ENCODE assay signal across 18 mouse cellular contexts in genomic region chr19:17160231-17160630, GRCm38 (mm10).
DNase-seq lines count a peak whose midpoint lies in the region; ATAC-seq and TF ChIP-seq lines count a peak whose summit lies in the region.
"Had no signal": no experiment of that assay in that cellular context is flagged by ENCODE, and none has a peak within 500 bp of the region (broad histone marks: within the 10 kb centered on the region; RNA-seq: fewer than 3 reads in every experiment).

No protein-coding gene starts in this region.

- H3K9me3 ChIP-seq in midbrain, postnatal 0 days (ENCODE audit: low read length), result no peaks in the 10 kb centered on the region
- H3K9me3 ChIP-seq in stomach, postnatal 0 days (ENCODE audit: control insufficient read depth, low read length), result no peaks in the 10 kb centered on the region
- H3K9me3 ChIP-seq: forebrain, embryonic 10.5 days; heart, embryonic 13.5 days; liver, embryonic 13.5 days; lung, embryonic 15.5 days; neural tube, embryonic 15.5 days had no signal

- intact Hi-C loops in left cerebral cortex, postnatal 4 days (cut with DNase I), result no loop called here

- H3K27ac ChIP-seq in midbrain, postnatal 0 days (ENCODE audit: low read depth, low read length), result no peak overlapping the region
- H3K27ac ChIP-seq in stomach, postnatal 0 days (replicated peaks), result no peak overlapping the region
- H3K27ac ChIP-seq: forebrain, embryonic 10.5 days; heart, embryonic 13.5 days; liver, embryonic 13.5 days; lung, embryonic 15.5 days; neural tube, embryonic 15.5 days had no signal

- peak; percentile 52 for DNase-seq in left cerebral cortex, postnatal 4 days
- DNase-seq in left cerebral cortex, adult 9 months (ENCODE audit: low spot score in 2 of 2), result no peak
- DNase-seq in brain, adult 2 months (ENCODE audit: low read depth, low spot score), result peak; percentile 89
- DNase-seq in cerebellum, adult 8-10 months, result peak; percentile 64
- peak; percentile 65 for DNase-seq in midbrain, postnatal 0 days (ENCODE audit: low spot score)
- DNase-seq in heart, adult 18-20 months, result no peak
- no peak for DNase-seq in stomach, postnatal 0 days (ENCODE audit: low spot score)
- no peak for DNase-seq in spleen, adult 18-20 months
- DNase-seq: B cell, adult 2 months; kidney, adult 9 months; liver, embryonic 13.5 days; lung, postnatal 4 days; thymus, postnatal 25 days had no signal

- 60% methylated on average over 2 of the region's 2 CpGs for WGBS in midbrain, postnatal 0 days
- 52% methylated on average over 2 of the region's 2 CpGs for WGBS in stomach, postnatal 0 days

- no peaks in the 10 kb centered on the region for H3K36me3 ChIP-seq in midbrain, postnatal 0 days (ENCODE audit: insufficient read depth, low read length)
- no peaks in the 10 kb centered on the region for H3K36me3 ChIP-seq in stomach, postnatal 0 days (ENCODE audit: control insufficient read depth, insufficient read depth, low read length)
- H3K36me3 ChIP-seq: forebrain, embryonic 10.5 days; heart, embryonic 13.5 days; liver, embryonic 13.5 days; lung, embryonic 15.5 days; neural tube, embryonic 15.5 days had no signal

- TF ChIP-seq EP300 in stomach, postnatal 0 days (optimal IDR thresholded peaks at IDR 0.05), result no peak

- H3K27me3 ChIP-seq in midbrain, postnatal 0 days (ENCODE audit: insufficient read depth, low read length), result no peaks in the 10 kb centered on the region
- H3K27me3 ChIP-seq in stomach, postnatal 0 days (ENCODE audit: control insufficient read depth, insufficient read depth, low read length), result no peaks in the 10 kb centered on the region
- H3K27me3 ChIP-seq: heart, embryonic 13.5 days; liver, embryonic 13.5 days; lung, embryonic 15.5 days; neural tube, embryonic 15.5 days had no signal

- no peak overlapping the region for H3K4me2 ChIP-seq in midbrain, postnatal 0 days (ENCODE audit: low read depth, low read length, poor library complexity, severe bottlenecking)
- H3K4me2 ChIP-seq in stomach, postnatal 0 days (replicated peaks; ENCODE audit: low read depth), result no peak overlapping the region
- H3K4me2 ChIP-seq: heart, embryonic 13.5 days; liver, embryonic 13.5 days; lung, embryonic 15.5 days; neural tube, embryonic 15.5 days had no signal

- no peak for TF ChIP-seq CTCF in midbrain, postnatal 0 days (IDR thresholded peaks at IDR 0.05)
- no peak for TF ChIP-seq CTCF in stomach, postnatal 0 days (IDR thresholded peaks at IDR 0.05; ENCODE audit: low read depth)

- H3K4me3 ChIP-seq in midbrain, postnatal 0 days (ENCODE audit: low read depth, low read length), result no peak overlapping the region
- no peak overlapping the region for H3K4me3 ChIP-seq in stomach, postnatal 0 days (ENCODE audit: low read depth, low read length)
- H3K4me3 ChIP-seq: forebrain, embryonic 10.5 days; heart, embryonic 13.5 days; liver, embryonic 13.5 days; lung, embryonic 15.5 days; neural tube, embryonic 15.5 days had no signal

- no peaks in the 10 kb centered on the region for H3K4me1 ChIP-seq in midbrain, postnatal 0 days (ENCODE audit: insufficient read depth, low read length)
- H3K4me1 ChIP-seq in stomach, postnatal 0 days (replicated peaks; ENCODE audit: control insufficient read depth, insufficient read depth), result no peaks in the 10 kb centered on the region
- H3K4me1 ChIP-seq: neural tube, embryonic 15.5 days had no signal

- H3K9ac ChIP-seq in midbrain, postnatal 0 days (replicated peaks; ENCODE audit: low read length, poor library complexity, severe bottlenecking), result no peak overlapping the region
- H3K9ac ChIP-seq in stomach, postnatal 0 days (ENCODE audit: low read length), result no peak overlapping the region
- H3K9ac ChIP-seq: heart, embryonic 13.5 days; liver, embryonic 13.5 days; lung, embryonic 15.5 days; neural tube, embryonic 15.5 days had no signal

- ATAC-seq in midbrain, postnatal 0 days (ENCODE audit: low FRiP score), result no peak
- no peak for ATAC-seq in stomach, postnatal 0 days (ENCODE audit: low FRiP score, low TSS enrichment)
- ATAC-seq: inflammation-experienced regulatory T-cells, adult 6 months had no signal

Comparison
In these comparisons a context has a peak if more than half of its experiments do, and no peak if none do; other contexts are left out.
1. DNase-seq: peak in left cerebral cortex, postnatal 4 days (single experiment), brain, adult 2 months (single experiment), cerebellum, adult 8-10 months (single experiment) and midbrain, postnatal 0 days (single experiment); none in left cerebral cortex, adult 9 months (0 of 2), heart, adult 18-20 months (0 of 2), stomach, postnatal 0 days (single experiment) and spleen, adult 18-20 months (0 of 2).